Mouse (Mus musculus) retina, adult 2 months (tissue): ENCODE measurements around the gene Neil3.
"Not testable (repeated sequence)": the region's sequence is repeated elsewhere in the genome, so short reads cannot be mapped to it uniquely, and the experiment has no call there.

Experiments
- DNase-seq: peaks from one replicate; pipeline ENCODE4 v3.0.0-alpha.2; 2012; ENCODE audit warnings: low read depth, low spot score

Neil3 gene

DNA sequence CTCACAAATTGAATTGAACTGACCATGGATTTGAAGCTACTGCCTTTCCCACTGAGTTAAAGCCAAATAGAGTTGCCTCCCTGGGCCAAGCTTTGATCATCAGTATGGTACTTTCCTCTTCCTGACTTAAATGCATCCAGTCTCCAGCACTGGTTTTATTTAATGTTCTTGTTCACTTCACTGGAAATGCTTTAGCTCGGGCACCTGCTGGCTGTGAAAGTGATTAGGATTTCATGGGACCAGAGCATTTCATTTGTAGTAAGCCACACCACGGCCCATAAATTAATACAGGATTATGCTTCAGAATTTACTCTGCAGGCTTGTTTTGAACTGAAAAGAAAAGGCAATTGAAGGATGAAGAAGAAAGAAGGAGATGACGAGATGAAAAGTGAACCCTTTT lies 100.8 kb downstream of the Neil3 start:
- not testable (repeated sequence) for DNase-seq
